Mouse (Mus musculus): ENCODE measurements at regions not wholly inside any gene's neighbourhood (a gene's known extent, or its start where the extent isn't known, plus 50 kb on each side); places are given as distances from the start of the nearest gene placed in this dataset.

DNA sequence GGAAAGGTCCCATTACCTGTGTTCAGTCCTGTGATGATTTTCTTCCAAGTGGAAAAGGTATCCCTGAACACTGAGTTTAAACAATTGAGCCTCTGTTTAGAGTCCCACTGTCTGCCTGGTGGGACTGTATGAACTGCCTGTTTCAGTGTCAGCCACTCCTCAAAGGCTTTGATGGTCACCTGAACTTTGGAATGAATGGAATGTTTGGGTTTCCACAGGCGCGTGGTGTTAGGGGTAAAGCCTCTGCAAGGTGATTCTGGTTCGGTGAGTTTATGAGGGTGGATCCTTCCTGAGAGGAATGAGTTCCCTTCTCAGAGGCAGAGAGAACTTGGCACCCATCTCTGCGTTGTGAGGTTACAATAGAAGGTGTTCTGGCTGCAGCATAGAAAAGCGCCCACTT is 50.5 kb upstream of the Hmgn3 start:
- no peak overlapping the region for H3K4me3 ChIP-seq (ENCODE audit: low read depth, low read length)
- no peaks in the 10 kb centered on the region for H3K36me3 ChIP-seq (replicated peaks; ENCODE audit: control insufficient read depth, insufficient read depth, low read depth, low read length)
- DNase-seq (ENCODE audit: low spot score) (peak; percentile 15), ATAC-seq (replicated peaks; ENCODE audit: insufficient number of reproducible peaks, low FRiP score, low TSS enrichment, low read depth) (no peak)
- no peak overlapping the region for H3K9ac ChIP-seq (replicated peaks; ENCODE audit: low read length)
- no peaks in the 10 kb centered on the region for H3K9me3 ChIP-seq (replicated peaks; ENCODE audit: control insufficient read depth, low read length)
- H3K27me3 ChIP-seq (ENCODE audit: control insufficient read depth, insufficient read depth, low read length), result no peaks in the 10 kb centered on the region
- no peak overlapping the region for H3K4me2 ChIP-seq (ENCODE audit: low read depth, low read length)
- H3K4me1 ChIP-seq (ENCODE audit: control insufficient read depth, insufficient read depth, low read length), result no peaks in the 10 kb centered on the region
- H3K27ac ChIP-seq (replicated peaks; ENCODE audit: low read depth, low read length), result no peak overlapping the region
- WGBS, result 57% methylated on average over 5 of the region's 5 CpGs

All from embryonic facial prominence, embryonic 11.5 days (tissue).